Mouse (Mus musculus) heart, postnatal 4 days (tissue): ENCODE results near the gene D3Ertd254e. TPM values are rescaled to one million over a fixed set of nuclear protein-coding genes. Genes with fewer than 3 reads are reported as not detected.
"Not testable (repeated sequence)": the region's sequence is repeated elsewhere in the genome, so short reads cannot be mapped to it uniquely, and the experiment has no call there.

Experiments
- DNase-seq: peaks from one replicate; pipeline ENCODE4 v3.0.0; 2021
- total RNA-seq, 2 experiments: library from RNA; stranded (reverse); gene quantifications; 2 replicates each; pipeline ENCODE4 v1.2.3; 2021

The D3Ertd254e gene
- 1 to 10 TPM; 6.4 to 7.6 TPM for total RNA-seq

DNA sequence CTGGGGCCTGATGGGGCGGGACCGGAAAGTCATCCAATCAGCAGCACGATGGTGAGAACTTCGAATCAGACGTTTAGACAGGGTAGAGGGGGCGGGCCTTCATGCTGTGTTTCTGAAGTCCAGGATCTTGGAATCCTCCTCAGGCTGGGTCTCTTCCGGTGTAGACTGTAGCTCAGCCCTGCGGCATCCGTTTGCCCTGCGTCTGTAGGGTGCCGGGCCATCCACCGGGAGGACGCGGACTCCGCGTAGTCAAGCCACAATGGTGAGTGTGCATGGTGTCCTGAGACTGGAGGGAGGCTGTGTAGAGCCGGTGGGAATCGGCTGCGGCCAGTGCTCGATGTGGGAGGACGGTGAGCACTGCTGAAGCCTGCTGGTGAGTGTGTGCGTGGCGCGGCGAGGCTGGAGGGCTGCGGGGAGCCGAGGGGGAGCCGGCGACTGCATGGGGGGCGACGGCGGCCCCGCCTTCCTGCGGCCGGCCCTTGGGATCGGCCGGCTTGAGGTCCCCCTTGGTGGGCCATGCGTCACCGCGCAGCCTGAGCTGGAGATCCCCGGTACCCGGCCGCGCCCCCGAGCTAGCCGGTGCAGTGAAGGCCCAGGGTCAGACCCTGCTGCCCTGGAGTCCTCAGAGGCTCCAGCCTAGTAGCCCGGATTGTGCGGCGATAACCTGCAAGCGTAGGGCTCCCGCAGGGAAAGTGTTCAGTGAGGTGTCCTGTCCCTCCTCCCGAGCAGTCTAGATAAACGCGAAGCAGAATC, at the start of gene D3Ertd254e:
D3Ertd254e (plus strand) TSS at position 84 of the 753 bp plus-strand sequence.
- DNase-seq, result peak; percentile 91

DNA sequence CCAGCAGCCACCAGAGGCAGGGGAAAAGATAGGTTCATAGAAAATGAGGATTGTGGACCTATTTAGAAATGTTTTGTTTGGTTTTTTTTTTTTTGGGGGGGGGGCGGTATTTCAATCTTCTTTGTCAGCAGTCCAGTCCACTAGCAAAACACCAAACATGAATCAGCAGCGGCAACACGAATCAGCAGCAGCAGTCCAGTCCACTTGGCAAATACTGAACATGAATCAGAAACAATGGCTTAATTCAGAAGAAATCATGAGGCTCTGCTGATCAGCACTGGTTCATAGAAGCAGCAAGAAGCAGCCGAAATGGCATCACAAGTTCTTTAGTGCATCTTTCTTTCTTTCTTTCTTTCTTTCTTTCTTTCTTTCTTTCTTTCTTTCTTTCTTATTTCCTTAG, 34.7 kb upstream of the D3Ertd254e start:
- no peak for DNase-seq

DNA sequence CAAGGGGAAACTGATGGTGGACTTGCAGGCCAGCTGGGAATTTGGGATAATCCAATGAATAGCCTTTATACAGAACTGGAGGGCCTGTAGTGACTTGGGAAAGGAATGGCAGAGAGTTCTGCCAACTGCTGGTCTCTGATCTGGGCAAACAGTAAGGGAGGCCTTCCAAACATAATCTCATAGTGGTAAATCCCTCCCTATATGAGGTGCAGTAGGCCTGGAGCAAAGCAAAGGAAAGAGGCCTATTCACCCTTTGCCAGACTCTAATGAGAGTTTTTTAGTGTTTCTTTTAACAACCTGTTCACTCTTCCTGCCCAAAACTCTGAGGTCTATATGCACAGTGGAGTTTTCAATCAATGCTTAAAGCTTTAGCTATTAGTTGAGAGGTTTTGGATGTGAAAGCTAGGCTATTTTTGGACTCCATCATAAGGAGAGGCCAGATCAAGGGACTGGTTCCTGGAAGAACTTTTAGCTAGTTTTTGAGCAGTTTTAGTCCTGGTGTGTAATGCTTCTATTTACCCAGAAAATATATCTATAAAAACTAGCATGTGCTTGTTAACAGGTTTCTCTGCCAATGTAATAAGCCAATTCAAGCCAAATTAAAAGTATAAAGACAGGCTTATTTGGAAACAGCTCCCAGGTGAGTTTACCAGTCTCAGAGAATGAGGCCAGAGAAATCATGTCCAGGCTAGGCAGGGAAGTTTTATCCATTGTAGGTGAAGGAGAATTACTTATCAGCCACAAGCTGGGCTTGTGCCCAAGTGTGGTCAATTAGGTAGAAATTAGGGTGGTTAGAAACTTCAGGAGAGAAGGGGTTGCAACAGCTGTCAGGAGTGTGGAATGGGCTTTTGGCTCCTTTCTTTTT, 30.9 kb upstream of the D3Ertd254e start:
- no peak for DNase-seq

DNA sequence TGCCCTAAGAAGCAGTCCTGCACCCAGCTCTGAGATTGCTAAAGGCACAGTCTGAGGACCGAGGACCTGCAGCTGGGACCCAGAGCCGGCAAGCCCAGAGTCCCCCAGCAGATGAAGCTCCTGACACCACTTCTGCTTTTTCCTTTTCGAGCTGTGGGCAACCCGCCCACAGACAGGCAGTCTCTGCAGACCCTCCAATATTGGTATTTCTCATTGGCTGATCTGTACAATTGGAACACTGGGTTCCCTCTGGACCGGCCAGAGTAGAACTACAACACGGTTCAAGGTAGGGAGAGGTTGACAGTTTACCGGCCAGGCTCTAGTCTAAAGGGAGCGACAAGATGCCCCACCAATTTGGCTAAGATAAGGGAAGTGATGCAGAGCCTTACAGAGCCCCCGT, 24.6 kb upstream of the D3Ertd254e start:
- not testable (repeated sequence) for DNase-seq

DNA sequence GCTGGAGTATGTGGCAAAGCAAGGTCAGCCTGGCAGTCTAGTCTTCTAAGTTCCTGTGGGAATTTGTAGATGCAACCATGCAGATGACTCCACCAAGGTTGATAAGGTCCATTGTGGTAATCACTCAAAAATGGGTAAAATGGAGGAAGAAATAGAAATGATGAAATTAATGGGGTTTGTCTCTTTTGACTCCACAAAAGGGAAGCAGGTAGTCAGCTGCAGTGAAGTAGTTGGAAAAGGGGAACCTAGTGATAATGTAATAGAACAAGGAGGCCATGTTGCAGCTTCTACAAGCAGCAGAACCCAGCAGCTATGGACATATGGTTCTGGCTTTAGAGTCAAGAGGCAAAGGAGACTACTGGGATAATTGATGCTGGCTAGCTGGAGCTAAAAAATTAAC, 14.7 kb upstream of the D3Ertd254e start:
- DNase-seq, result no peak

DNA sequence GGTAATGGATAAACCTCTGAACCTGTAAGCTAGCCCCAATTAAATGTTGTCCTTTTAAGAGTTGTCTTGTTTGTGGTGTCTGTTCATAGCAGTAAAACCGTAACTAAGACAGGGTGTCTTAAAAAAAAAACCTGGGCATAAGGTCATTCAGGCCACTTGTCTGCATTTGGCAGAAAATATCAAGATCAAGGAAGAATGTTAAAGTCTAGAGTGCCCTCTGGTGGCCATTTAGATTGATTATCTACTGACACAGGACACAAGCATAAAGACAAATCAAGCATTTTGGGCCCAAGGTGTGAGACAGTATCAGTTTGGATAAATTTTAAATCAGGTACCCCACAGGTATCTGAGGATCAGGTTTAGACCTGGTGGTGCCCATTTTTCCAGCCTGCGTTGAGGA, 13.3 kb upstream of the D3Ertd254e start:
- DNase-seq, result peak; percentile 17

DNA sequence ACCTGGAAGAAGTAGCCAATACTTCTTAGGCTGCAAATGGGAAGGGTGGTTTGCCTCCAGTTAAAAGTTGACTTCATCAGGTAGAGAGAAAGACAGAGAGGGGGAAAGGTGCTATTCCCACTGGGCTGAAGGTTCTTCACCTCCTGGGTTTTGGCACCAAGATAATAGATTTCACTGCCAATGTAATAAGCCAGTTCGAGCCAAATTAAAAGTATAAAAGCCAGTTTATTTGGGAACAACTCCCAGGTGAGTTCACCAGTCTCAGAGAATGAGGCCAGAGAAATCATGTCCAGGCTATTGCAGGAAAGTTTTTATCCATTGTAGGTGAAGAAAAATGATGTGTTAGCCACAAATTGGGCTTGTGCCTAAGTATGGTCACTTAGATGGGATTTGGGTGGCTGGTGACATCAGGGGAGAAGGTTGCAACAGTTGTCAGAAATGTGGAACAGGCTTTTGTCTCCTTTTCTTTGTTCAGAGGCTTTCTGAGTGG, 12.6 kb upstream of the D3Ertd254e start:
- no peak for DNase-seq

DNA sequence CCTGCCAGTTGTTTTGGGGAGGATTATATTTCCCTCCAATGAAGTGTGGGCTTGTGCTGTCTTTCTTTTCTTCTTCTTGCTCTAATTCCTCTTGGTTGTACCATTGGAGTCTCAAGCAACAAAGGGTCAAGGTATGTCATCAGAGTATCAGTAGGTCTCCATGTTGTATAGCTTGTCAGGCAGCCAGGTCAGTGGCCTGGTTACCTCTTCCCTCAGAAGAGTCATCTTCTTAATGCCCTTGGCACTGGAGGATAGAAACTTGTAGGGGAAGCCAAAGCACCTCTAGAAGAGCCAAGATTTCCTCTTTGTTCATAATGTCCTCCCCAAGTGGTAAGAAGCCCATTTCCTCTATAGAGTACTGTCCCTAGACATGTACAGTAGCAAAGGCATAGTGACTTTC, 11.8 kb upstream of the D3Ertd254e start:
- no peak for DNase-seq

DNA sequence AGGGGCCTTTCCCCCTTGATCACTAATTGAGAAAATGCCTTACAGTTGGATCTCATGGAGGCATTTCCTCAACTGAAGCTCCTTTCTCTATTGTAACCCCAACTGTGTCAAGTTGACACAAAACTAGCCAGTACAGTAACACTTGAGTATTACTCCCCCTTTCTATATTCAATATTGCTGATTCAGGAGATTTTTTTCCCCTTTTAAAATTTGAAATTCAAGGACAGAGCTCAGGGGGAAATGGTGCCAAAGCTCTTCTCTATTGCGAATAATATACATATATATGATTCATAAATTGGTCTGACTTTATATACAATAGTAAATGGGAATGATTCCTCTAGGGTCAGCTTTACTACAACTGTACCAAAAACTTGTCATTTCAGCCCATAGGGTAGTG, 282 bp upstream of the D3Ertd254e start:
- no peak for DNase-seq

DNA sequence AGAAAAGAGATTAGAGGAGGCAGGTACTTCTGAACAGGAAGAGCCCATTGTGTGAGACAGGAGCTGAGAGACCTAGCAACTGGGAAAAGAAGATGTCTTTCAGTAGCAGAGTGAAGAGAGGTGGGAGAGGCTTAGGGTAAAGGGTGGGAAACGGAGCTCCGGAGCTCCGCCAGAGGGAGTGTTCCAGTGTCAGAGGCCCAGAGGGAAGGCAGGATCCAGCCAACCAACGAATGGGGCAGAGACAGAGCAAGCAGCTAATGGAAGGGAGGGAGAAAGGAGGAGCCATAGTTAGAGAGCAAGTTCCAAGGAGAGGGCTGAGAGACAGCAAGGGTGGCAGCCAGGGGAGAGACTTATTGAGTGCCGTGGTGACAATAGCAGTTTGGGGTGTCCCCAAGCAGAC, 4.5 kb downstream of the D3Ertd254e start:
- no peak for DNase-seq

DNA sequence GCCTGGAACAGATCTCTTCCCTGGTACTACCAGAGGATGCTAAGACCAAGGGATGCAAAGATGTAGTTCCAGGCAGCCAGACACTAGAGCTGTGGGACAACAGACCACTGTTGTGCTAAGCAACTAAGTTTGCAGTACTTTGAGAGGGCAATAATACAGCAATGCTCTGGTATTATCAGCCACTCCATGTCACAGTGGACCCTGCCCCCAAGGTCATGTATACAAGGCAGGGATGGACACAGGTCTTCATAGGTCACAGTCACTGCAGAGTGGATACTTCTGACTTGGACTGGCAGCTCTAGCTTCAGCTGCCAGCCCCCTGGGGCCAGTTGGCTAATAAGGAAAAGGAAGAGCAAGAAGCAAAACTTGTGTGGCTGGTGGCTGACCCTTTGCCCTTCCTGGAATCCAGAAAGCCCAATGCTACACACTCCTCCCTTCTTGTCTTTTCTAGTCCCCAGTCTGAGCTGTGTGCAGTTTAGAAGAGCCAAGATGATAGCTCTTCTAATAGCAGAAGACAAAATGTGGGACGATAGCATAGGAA, 19.9 kb downstream of the D3Ertd254e start:
- DNase-seq, result no peak

DNA sequence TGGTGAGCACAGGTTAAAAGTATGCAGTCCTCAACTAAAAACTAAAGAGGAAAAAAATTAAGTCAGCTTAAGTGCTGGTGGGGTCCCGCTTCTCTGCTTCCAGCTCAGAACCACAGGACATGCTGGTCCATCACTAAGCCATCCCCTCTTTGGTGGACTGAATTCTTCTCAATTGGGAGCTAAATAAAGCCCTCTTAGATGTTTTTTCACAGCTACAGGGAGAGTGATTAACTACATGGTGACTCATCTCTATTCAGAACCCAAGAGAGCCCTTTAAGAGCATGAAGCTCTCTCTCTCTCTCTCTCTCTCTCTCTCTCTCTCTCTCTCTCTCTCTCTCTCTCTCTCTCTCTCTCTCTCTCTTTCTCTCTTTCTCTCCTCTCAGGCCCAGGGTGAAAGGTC, 20.5 kb downstream of the D3Ertd254e start:
- no peak for DNase-seq

DNA sequence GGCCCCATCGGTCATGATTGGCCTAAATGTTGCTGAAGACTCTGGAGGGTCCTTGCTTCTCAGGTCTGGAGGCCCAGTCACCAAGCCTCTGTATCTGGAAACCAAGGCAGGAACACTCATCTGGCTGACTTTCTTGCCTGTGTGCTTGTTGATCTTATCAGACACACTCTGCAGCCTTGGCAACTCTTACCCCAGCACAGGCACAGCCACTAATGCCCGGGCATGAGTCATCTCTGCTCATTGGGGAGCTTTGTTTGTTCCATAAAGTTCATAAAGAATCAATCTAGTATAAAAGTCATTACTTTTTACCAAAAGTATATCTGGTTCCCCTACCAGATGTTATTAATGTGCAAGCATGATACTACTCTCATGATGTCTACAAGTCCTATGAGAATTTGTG, 22.9 kb downstream of the D3Ertd254e start:
- DNase-seq, result no peak

DNA sequence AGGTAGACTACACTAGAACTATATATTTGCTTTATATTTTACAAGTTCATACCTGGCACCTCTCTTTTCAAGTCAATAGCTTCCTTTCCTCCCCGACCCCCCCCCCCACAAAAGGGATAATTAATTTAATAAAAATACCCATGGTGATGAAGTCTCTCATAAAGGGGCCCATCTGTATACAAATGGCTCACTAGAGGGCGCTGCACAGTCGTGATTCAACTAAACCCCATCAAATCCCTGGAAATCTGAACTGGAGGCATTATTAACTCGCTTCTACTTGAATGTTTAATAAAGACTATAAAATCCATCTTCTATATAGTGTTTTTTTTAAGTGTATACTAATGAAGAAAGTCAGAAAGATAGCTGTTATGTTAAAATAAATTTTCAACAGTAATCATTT, 30.7 kb downstream of the D3Ertd254e start:
- peak; percentile 70 for DNase-seq

DNA sequence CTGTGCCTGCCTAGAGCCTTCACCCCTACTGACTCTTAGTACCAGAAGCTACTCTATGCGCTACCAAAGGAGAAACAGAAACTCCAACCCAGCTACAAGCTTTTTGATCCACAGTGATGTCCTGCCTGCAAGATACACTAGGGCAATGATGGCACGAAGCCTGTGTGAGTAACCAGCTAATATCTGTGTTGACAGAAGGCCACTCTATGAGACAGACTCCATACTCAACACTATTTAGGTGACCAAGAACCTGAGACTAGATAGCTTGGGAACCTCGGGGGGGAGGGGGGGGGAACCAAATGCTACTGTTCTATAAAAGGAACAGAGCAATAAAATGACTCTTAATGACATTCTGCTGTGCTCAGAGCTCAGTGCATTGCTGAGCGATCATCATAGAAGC, 35.7 kb downstream of the D3Ertd254e start:
- no peak for DNase-seq

DNA sequence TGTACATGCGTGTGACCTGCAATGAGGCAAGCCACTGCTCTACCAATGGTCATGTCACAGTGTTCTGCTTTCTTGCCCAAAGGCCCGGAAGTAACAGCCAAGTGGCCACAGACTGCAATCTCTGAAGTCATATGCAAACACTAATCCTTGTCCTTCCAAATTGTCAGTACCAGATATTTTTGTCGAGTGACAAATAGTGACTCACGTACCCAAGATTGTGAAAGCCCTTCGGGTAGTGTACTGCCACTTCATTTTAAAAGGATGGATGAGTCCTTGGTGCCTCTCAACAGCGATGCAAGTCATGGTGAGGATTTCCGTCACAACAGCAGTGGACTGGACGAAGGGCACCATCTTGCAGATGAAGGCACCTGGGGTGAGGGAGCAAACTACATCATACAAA, 38.4 kb downstream of the D3Ertd254e start:
- no peak for DNase-seq

DNA sequence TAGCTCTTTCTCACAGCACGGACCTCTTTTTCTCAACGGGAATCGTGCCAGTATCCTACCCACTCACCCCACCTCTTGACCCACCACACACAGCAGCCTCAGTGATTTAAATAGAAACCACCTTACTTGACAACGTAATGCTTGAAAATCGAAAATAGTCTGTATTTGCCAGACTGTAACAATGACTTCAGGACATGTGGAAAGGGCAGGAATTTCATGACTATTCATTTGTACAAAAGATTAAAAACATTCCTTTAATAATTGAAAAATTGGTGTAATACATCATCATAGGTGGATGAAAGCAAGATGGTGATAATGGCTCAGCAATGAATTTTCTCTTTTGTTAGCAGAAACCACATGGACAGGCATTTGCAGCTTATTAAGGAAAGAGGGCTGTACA, 50.3 kb downstream of the D3Ertd254e start:
- DNase-seq, result no peak

DNA sequence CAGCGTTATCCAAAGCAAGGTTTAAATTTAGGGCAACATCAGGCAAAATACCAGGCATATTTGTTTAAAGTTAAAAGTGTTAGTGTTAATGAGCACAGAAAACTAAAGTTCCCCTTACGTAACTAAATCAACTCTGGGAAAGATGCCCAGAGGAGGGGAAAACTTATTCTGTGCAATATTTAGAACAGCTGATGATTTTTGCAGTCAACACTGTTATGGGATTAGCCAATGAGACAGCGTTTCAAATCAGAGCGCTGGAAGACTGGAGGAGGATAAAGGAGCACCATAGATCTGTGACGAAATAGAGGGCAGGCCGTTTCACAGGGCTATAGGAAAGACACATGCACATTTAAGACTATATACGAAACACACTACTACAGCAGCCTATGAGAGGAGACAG, 52.1 kb downstream of the D3Ertd254e start:
- DNase-seq, result no peak

DNA sequence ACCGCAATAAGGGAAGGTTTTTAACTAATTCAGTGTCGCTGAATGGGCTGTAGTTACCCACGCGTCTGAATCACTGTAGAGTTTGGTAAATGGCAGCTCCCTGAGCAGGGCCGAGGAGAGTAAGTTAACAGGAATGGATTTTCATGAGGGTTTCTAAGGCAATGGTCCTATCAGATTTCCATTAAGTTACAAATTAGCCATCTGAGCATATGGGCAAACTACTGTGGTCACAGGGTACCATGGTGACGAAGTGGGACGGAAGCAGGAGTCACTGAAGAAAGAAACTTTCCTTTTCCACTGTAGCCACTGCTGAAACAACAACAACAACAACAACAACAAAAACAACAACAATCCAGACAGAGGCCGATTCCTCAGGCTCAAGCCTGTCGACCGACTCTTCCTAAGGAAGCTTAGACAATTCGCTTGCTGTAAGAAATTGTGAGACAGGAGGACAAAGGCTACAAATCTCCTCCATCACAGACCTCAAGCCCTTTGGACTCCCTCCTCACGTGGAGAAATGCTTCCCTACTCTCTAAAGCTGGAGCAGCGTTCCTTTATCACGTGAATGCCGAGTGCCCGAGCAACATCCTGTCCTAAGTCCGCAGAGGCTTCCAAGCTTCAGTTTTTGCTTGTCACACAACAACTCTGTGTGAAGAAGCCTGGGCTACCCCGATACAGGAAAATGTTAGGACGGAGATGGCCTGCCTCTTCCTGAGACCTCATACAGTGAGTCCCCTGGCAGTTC, 56.9 kb downstream of the D3Ertd254e start:
- no peak for DNase-seq

DNA sequence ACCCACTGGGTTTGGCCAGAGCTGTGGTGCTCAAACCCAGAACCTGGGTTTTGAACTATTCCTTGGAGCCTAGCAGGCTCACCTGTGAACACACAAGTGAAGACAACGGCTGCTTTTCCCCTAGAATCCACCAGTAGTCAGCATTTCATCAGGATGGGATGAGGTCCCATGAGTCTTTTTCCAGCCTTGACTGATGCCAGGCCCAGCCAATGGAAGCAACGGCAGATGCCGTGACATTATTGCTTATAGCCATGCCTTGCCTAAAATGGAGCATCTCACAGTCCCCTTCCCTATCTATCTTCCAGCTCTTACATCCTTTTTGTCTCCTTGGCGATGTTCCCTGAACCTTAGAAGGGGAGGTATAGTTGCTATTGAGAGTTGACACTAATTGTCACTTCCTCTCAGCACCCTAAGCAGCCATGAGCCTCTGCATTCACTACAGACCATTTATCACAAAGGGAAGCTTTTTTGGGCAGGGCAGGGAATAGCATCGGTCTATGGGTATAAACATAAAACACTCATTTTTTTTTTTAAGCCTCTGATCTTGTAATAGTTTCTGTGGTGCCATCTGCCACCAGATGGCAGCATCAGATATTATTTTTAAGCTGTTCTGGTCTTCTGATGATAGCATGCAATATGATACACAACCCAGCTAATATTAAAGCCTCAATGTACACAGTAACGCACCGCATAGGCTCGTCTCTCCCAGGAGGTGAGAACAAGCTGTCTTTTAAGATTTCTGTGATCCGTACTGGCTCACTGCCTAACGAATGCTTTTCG, 59.1 kb downstream of the D3Ertd254e start:
- DNase-seq, result peak; percentile 50

DNA sequence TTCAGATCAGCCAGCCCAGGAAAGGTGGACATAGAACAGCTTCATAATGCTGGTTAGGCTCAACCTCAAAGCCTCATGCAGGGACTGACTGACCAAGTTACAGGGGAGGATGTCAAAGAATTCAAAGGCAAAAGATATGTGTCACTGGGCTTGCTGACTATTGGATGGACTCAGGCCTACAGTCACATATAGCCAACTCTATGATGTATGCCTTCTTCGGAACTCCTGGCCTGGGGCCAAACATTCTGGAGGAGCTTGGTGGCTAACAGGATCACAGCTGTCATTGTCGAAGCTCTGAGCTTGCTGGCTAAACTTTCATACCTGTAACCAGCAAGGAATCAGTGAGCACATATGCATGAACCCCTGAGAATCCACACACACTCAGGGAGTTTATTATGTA, 60.1 kb downstream of the D3Ertd254e start:
- DNase-seq, result no peak

DNA sequence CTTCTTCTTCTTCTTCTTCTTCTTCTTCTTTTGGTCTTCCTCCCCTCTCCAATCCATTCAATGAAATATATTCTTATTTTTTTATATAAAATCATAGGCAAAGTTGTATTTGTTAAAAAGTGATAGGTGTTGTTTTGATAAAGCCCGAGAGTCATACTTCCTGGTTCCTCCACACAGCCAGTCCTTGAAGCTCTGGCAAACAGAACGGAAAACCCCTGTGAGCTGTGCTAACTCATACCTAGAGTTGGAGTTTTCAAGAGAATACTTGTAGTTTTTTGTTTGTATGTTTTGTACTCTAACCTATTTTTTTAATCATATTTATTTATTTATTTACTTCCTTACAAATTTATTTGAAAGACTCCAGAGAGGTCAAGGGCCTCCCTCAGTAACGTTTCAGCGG, 61.9 kb downstream of the D3Ertd254e start:
- no peak for DNase-seq
